Mouse (Mus musculus): ENCODE results near the gene Sertad4.
A peak's percentile ranks its signal among the peaks of the same experiment; 100 is the strongest.

Gene Sertad4

DNA sequence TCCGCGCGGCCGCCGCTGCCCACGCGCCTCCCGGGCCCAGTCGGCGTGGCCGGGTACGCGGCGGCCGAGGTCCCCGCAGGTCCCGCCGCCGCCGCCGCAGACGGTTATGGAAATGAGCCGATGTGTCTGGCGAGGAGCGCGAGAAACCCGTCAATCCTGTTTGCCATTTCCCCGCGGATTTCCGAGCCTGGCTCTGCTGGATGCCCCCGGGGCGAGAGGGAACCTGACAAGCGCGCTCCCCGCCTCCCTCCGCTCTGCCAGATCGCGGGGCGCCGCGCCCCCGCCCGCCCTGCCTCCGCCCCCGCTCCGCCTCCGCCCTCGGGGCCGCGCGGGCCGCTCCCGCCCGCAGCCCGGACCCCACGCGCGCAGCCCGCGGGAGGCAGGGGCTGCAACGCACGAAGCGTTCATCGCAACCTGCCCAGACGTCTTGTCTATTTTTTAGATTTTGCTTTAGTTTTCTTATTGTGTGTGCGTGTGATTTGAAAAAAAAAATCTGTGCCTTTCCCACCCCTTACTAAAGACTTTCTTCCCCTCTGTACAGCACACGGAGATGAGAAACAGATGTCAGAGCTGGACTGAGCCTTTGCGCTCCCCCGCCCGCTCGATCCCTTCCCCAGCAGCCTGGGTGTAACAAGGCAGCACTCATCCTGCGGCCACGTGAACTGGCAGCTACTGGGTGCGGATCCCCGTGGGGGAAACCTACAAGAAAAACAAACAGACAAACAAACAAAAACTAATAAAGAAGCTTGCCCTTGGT is at the start of gene Sertad4:
TSS of gene Sertad4 (minus strand) at position 283 of the 757 bp plus-strand sequence.
- peak; percentile 82 for DNase-seq (ENCODE audit: extremely low read depth, insufficient read length, low spot score)

DNA sequence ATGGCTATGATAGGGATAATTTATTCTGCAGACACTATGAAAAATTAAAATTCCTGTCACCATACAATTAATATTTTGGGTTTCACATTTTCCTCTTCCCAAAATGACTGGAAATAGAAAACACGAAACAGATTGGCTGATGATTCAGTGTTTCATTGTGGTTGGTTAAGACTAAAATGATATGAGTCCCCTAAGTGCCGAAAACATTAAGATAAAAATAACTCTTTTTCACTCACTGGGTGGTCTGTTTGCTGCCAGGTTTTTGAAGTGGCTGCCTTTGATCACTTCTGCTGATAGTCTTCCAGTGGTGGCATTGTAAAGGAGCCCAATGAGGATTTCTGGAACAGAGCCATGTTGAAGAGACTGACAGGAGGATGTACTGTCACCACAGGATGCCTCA is 46.0 kb upstream of the Sertad4 start:
- no peak for DNase-seq (ENCODE audit: extremely low read depth, insufficient read length, low spot score)

DNA sequence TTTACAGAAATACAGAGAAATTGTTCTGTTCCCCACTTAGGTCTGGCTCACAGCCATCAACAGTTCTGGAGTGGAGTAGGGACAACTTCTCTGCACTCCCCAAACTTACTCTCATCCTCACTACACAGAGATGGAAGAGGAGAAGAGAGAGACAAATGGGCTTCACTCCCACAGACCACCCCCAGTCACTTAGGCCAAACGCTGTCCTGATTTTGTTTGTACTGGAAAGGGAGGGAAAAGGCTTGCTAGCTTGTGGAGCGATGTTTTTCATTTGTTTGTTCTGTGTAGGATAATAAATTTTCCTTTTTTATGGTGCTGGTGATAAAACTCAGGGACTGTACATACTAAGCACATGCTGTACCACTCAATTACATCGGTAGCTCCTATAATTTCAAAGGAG is 45.4 kb upstream of the Sertad4 start:
- DNase-seq (ENCODE audit: extremely low read depth, insufficient read length, low spot score), result no peak

DNA sequence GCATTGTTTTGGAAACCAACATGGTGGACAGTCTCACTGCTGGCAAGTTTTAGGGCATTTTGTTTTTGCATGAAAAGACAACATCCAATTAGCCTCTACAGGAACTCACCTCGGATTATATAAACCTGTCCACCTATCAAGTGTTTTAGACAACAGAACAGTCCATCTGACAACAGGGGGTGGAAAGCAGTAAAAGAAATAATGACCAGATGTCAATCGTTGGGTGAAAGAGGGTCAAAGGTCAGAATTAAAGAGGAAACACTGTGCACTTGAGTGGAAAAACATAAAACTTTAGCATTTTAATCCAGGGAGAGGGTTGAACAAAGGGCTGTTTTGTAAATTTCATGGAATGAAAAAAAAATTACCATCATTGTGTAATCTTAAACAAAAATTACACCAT is 43.2 kb upstream of the Sertad4 start:
- no peak for DNase-seq (ENCODE audit: extremely low read depth, insufficient read length, low spot score)

DNA sequence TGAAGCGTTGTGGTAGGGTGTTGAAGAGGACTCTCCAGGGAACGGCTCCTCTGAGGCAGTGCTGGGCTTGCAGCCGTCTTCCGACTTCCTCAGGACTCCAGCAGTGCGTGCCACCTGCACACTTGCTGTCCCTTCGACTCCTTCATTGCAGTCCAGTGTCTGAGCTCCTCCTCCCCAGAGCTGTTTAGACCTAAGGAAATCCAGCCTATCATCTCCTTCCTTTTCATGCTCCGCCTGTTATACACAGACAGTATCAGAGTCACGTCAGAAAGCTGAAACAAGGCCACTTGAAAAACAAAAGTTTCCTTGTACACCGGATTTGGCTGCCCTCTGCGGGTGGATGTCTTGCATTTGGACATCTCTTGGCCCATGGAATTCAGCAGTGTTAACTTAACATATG is 41.7 kb upstream of the Sertad4 start:
- peak; percentile 20 for DNase-seq (ENCODE audit: extremely low read depth, insufficient read length, low spot score)

DNA sequence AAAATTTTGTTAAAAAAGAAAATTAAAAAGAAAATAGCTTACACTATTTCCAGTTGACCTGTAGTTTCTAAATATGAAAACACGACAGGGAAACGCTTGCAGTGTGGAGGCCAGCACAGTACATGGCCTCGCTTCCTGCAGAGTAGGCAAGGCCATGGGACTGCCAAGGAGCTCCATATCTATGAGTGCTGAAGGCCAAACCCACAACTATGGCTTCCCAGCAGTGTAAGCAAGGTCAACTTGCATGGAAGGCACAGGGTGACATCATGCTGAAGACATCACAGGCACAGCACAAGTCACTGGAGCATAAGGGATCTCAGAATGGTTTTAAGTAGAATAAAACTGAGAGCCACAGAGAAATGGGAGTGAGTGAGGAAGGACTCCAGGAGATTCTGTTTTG is 40.5 kb upstream of the Sertad4 start:
- DNase-seq (ENCODE audit: extremely low read depth, insufficient read length, low spot score), result peak; percentile 19

DNA sequence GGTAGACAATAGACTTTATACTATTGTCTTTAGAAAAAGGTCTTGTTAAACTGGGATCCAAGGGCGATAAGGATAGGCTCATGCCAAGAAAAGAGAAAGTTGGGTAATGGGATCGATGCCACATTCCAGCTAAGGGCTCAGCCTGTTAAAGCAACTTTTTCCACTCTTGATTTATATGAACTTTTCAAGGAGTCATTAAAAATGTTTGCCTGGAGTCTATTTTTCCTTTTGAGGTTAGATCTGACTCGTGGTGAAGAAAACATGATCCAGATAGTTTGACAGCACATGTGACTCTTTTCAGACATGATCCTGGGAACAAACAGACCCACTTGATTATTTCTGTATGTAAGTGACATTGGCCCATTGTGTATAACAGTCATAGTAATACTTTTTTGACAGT is 35.2 kb upstream of the Sertad4 start:
- no peak for DNase-seq (ENCODE audit: extremely low read depth, insufficient read length, low spot score)

DNA sequence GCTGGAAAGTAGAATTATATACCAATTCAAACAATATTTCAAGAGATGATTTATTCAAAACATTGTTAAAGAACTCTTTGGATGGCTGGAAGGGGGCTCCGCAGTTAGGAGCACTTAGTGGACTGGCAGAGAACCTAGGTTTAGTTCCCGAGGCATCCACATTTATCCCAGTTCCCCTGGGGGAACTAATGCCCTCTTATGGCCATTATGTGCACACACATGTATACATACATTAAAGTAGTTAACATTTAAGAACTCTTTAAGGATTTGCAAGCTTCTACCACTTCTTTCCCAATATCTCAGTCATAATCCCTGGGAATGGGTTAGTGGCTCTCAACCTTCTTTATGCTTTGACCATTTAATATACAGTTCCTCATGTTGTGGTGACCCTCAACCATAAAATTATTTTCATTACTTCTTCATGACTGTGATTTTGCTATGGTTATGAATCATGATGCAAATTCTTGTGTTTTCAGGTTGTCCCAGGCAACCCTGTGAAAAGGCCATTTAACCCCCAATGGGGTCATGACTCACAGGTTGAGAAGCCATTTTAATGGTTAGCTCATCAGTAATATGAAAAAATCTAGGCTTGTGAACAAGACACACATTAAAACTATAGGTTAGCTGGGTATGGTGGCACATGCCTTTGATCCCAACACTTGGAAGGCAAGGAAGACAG is 27.2 kb upstream of the Sertad4 start:
- DNase-seq (ENCODE audit: extremely low read depth, insufficient read length, low spot score), result peak; percentile 53

DNA sequence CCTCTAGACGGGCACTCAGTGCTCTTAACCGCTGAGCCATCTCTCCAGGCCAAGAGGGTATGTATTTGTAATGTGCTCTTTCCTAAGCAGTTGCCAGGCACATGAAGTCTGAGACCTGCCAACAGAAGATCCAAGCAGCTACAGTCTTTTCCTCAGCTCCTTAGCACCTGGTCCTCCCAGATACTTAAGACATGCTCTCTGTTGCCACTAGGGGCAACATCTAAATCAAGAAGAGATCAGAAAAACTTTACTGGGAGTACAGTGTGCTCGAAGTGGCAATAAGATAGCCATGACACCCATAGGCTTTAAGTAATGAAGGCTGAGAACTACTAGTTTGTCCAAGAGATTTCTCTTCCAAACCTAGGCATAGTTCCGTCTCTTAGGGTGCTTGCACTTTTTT is 24.6 kb upstream of the Sertad4 start:
- DNase-seq (ENCODE audit: extremely low read depth, insufficient read length, low spot score), result no peak

DNA sequence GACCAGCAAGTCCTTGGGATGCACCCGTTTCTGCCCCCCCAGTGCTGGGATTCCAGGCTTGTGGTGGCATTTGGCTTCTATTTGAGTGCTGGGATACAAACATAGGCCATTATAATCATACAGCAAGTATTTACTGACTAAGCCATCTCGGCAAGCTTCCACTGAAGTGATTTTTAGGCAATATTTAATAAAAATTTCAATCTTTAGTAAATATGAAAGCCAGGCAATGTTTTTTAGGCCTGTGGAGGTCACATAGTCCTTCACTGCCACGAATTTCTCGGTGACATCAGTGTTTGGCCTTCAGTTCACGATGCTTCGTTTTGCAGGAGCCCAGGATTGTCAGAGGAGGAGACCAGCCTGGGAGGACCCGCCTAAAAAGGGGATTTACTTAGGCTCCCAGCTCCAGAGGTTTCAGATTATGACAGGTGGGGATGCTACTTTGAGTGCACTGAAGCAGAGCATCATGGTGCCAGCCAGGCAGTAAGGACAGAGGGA is 23.6 kb upstream of the Sertad4 start:
- no peak for DNase-seq (ENCODE audit: extremely low read depth, insufficient read length, low spot score)

DNA sequence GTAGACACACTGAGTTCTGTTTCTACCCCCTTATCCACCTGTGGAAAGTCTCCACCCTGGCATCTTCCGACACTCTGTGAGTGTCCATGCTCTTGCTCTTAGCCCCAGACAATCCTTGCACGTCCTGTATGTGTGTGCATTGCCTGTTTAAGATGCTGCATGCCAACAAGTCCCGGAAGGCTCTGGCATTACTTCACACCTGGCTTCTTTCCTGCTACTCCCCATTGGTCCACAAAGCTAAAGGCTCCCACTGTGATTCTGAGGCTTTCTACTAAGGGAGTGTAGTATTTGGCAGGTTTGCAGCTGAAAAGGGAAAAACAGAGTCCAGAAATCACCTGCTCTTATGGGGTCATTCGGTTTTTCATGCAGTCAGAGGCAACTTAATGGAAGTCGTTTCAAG is 17.3 kb upstream of the Sertad4 start:
- DNase-seq (ENCODE audit: extremely low read depth, insufficient read length, low spot score), result no peak

DNA sequence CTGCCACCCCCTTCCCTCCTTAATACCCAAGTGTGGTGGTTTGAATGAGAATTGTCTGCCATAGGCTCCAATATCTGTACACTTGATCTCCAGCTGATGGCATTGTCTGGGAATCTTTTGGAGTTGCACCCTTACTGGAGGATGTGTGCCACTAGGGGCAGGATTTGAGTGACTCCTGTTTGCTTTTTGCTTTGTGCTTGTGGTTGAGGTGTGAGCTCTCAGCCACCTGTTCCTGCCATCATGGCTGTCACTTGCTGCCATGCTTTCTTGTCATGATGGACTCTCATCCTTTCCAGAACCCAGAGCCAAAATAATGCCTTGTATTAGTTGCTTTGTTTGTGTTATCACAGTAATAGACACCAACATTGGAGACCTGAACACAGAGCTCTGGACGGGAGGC is 14.2 kb upstream of the Sertad4 start:
- DNase-seq (ENCODE audit: extremely low read depth, insufficient read length, low spot score), result no peak

DNA sequence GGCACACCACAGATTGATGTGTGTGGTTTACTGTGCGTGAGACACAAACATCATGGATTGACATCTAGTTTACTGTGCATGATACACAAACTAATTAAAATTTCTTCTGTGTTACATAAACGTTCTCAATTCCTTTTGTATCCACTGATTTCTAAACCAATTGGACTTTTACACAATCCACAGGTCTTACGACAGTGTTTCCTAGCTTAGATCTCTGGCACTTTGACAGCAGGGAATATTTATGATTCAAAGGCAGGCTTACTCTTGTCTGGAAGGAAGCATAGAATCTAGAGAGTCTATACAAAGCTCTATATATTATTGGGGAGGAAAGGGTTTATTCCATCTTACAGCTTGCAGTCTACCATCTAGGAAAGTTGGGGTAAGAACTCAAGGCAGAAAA is 8.9 kb upstream of the Sertad4 start:
- no peak for DNase-seq (ENCODE audit: extremely low read depth, insufficient read length, low spot score)

DNA sequence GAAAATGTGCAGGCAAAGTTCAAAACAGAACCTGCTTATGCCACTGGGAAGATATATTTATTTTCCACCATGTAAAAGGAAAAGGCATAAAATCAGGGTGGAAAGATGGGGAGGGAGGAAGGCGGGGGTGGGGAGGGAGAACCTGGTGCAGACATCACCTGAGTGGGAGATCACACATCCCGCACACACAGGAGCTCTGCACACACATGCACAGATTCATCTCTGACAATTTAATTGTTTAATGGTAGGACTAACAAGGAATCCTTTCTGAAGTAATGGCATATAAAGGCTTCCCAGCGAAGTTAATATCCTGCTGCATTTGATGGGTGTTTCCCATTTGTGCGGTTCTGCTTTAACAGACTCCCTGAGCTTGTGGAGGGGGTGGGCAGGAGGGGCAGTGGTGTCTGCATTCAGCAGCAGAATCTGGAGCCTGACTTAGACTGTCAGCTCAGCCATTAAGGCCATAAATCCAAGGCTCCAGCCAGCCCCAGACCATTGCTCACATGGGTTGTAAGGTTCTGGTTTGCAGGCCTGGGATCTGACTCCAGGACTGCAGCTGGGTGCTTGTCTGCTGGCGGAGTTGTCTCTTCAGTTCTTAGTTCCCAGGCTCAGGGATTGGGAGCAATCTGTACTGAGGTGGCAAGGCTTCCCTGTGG is 5.9 kb upstream of the Sertad4 start:
- DNase-seq (ENCODE audit: extremely low read depth, insufficient read length, low spot score), result no peak

DNA sequence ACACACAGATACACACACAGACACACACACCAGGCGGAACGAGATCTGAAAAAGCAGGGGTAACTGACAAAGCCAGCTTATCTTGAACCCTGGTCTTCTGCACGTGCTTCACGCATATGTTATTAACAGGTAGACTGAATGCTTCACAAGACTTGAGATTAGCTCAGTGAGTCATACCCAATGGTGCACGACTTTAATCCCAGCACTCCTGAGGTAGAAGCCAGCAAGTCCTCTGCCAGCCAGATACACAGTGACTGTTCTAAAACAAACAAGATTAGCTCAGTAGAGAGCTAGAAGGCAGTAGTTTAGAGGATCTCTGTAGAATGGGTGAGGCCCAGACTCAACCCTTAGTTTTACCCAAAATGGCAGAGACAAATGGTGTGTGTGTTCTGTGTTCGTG is 4.7 kb upstream of the Sertad4 start:
- no peak for DNase-seq (ENCODE audit: extremely low read depth, insufficient read length, low spot score)

DNA sequence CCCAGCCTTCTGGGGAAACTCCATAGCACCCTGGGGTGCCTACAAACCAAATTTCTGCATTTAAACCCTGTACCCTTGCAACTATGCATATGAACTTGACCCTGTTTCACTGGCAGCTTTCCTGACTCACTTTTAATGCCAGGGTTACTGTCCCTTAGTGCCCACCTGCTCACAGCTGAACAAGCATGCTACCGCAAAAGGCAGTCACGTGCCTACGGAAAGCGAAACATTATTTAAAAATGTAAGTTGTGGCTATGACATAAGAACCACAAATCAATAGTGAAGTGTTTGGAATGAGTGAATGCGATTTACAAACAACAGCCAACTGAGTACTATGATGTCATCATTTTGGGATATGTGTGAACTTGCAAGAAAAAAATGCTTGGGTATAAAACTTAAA is 2.0 kb upstream of the Sertad4 start:
- no peak for DNase-seq (ENCODE audit: extremely low read depth, insufficient read length, low spot score)

DNA sequence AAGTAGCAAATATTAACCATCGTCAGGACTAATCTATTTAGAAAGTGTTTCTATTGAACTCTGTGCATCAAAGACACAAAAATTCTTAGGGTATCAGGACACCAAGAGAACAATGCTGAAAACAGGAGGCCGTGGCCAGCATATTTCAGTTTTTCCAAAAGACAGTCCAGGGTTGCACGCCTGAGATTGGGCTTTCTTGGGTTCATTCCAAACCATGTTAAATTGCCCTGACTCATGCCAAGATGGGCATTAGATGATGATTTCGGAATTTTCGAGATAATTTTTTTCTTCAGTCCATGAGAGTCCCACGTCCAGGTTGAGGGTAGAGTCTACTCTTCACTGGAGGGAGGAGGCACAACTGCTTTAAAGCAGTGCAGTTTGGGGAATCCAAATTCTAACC is 1.4 kb upstream of the Sertad4 start:
- no peak for DNase-seq (ENCODE audit: extremely low read depth, insufficient read length, low spot score)

DNA sequence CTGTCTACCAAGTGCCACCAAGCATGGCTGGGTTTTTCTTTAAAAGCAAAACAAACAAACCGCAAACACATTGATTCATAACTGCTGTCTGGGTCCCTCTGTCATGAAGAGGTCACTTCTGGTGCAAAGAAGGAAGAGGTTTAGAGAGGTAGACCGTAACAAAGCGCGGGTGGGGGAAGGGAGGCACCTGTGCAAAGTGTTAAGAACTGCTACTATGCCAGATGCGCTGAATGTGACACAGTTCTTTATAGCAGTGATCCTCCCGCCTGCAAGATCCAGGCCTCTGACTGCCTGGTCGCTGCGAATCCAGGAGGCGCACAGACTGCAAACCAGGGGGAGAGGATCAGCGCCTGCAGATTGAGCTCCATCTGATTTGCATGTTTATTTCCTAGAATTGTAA is 855 bp upstream of the Sertad4 start:
- no peak for DNase-seq (ENCODE audit: extremely low read depth, insufficient read length, low spot score)

DNA sequence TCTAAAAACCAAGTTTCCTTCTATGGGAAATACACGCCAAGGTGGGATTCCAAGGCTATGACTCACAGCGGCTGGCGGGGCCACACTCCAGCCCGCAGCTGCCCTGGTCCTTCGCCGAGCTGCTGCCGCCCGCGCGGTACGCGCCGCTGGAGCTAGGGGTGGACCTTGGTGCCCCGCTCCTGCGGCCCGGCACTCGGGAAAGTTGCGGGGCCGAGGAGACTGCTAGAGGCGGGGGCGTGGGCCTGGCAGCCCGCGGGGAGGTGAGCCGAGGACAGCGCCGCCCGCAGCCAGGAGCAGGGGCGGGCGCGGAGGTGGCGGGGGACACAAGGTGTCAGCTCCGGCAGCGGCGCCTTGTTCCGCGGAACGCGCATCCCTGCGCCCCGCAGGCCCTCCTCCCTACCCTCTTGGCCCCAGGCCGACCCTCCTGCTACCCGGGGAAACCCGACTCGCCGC is 711 bp downstream of the Sertad4 start:
- peak; percentile 92 for DNase-seq (ENCODE audit: extremely low read depth, insufficient read length, low spot score)

DNA sequence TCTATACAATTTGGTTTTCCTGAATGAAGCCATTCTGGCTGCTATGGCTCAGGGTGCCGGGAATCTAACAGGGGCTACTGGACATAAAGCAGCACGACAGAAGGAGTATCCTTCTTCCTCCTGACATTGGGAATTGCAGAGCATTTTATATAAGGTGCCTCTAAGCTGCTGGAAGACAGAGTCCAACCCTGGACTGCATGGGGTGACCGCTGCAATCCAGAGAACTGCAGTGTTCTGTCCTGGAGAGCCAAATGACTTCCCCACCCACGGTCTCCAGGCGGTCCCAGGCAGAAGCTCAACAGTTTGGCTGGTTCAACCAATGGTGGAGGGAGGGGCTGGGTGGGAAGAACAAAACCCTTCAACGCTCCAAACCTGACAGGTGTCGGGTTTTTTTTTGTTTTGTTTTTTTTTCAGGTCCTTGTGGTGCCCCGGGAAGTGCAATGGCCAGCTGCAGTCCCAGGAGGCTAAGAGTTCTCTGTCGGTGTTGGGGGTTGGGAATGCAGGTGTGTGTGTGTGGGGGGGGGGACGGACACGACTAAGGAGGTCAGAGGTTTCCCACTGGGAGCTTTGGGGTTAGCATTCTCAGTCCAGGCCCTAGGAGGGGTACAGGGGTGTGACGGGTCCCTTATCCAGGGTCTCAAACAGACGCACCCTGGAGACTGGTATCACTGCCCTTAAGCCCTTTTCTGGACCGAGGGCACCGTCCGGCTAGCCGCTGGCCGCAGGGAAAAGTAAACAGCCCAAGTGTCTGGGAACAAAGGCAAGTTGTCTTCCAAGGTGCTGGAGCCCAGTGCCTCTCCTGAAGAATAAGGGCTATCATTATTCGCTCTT is 1.4 kb downstream of the Sertad4 start:
- no peak for DNase-seq (ENCODE audit: extremely low read depth, insufficient read length, low spot score)

DNA sequence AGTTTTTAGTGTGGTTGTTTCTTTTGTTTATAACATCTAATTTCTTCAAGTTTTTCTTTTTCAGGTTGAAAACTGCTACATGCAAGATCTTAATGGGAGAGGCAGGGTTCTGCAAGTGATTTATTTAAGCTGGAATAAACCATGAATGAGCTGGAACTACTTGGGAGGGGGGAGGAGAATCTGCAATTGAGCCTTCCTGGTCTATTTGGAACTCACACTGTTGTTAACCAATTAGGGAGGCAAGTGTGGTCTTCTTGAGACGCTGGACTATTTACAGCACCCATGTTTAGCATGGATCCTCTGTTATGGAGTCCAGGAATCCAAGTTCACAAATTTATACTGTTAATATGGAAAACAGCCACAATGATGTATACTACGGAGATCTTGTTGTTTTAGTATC is 2.1 kb downstream of the Sertad4 start:
- DNase-seq (ENCODE audit: extremely low read depth, insufficient read length, low spot score), result no peak
